Mouse (Mus musculus) mesoderm, embryonic 11.5 days (tissue): ENCODE data around the gene Tspan2.

Source experiments
- DNase-seq: peaks from one replicate; pipeline ENCODE4 v3.0.0-alpha.2; 2012; ENCODE audit warnings: low read depth, low spot score

The Tspan2 gene

DNA sequence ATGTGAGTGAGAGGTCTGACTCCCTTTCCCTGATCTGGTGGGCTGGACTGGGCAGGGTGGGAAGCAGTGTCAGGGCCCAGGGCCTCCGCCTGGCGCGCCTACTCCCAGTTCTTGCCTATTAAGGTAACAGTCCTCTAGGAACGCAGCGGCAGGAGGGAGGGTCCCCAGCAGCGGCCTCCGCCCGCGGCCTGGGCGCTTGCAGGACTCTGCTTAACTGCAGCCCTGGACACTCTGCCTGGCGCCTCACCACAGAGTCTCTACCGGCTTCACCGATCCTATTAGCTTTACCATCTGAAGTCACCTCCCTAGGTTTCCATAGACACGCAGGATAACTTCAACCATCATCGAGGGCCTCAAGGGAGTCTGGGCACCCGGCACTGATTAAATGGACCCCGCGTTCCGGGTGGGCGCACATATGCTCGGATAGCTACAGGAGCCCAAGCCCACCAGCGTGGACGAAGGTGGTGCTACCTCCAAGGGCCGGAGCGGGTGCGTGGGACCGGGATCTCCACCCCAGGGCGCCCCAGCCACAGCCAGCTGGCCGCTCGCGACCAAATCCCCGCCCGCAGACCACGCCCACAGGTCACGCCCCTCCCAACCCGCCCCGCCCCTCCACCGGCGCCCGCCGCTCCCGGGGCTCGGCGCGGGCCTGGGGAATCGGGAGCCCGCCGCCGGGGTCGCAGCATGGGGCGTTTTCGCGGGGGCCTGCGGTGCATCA, at the start of gene Tspan2:
TSS of gene Tspan2 (plus strand) at position 217 of the 718 bp plus-strand sequence.
- DNase-seq: peak; percentile 41

DNA sequence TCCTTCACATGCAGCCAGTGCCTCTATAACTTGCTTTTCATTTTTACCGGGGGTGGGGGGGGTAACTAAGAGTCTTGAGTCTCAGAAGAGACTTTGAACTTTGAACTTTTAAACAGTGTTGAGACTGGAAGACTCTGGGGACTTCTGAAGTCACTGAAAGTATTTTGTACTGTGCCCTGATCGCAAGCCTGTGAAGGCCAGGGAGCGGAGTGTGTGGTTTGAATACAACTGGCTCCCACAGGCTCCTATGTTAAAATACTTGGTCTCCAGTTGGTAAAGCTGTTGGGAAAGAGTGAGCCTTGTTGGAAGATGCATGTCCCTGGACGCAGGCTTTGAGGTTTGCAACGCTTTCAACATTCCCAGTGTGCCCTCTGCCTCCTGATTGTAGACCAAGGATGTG, 47.5 kb upstream of the Tspan2 start:
- DNase-seq: no peak

GRCm38 (mm10) chr3:102687852-102688251, 46.5 kb upstream of the Tspan2 start:
- no peak for DNase-seq

- DNase-seq: peak; percentile 81
Observed at GRCm38 (mm10) chr3:102691802-102692484, 42.4 kb upstream of the Tspan2 start.

- DNase-seq: no peak
Observed at GRCm38 (mm10) chr3:102692758-102693325, 41.5 kb upstream of the Tspan2 start.

- DNase-seq: no peak
Observed at GRCm38 (mm10) chr3:102698127-102698526, 36.2 kb upstream of the Tspan2 start.

- DNase-seq: no peak
Observed at GRCm38 (mm10) chr3:102701303-102701702, 33.0 kb upstream of the Tspan2 start.

DNA sequence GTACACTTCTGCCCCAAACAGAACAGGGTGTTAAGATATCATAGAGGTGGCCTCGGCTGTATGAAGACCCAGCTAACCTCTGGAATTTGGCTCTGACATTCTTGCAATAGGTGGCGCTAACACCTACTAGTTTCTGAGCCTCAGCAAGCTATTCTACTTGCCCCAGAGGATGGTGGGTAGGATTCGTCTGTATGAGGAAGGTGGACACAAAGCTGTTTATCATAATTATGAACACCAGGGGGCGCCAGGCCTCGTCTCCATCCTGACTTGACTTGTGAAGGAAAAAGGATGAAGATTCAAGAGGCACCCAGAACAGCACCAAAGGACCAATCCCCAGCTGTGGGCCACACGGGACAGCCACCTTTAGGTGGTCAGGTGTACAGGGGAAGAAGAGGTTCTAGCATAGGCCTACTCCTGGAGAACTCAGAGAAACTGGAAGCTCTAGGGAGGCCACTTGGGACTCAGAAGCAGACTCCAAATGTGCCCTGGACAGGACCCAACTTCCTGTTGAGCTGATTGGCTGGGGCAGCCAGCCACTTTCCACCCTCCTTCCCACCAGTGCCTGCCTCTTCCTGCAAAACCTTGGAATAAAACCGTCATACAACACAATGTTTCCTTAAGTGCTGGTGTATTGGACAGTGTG, 32.3 kb upstream of the Tspan2 start:
- peak; percentile 59 for DNase-seq

GRCm38 (mm10) chr3:102704001-102704401, 30.3 kb upstream of the Tspan2 start:
- no peak for DNase-seq

- DNase-seq: no peak
Observed at GRCm38 (mm10) chr3:102708599-102708998, 25.7 kb upstream of the Tspan2 start.

DNA sequence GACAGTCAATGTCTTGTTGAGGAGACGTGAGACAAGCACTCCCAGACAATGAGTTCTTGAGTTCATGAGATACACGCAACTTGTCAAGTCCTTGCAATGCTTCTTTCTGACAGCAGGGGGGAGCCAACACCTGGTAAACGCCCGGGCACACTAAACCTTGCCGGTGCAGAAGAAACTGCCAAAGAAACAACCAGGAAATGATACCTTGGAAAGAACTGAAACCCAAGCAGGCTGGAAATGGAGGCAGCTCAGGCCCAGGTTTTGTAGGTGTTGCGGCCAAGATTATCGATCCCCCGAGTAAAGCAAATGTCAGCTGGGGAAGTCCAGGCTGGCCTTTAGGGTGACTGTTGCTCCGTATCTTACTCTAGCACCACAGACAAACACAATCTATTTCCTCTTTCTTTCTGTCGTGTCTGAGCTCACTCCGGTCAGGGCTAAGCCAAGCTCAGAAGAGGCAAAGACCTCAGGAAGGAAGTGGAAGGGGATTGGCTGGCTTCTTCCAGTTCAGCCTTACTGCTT, 19.2 kb upstream of the Tspan2 start:
- peak; percentile 81 for DNase-seq

- DNase-seq: no peak
Observed at GRCm38 (mm10) chr3:102715839-102716238, 18.5 kb upstream of the Tspan2 start.

DNA sequence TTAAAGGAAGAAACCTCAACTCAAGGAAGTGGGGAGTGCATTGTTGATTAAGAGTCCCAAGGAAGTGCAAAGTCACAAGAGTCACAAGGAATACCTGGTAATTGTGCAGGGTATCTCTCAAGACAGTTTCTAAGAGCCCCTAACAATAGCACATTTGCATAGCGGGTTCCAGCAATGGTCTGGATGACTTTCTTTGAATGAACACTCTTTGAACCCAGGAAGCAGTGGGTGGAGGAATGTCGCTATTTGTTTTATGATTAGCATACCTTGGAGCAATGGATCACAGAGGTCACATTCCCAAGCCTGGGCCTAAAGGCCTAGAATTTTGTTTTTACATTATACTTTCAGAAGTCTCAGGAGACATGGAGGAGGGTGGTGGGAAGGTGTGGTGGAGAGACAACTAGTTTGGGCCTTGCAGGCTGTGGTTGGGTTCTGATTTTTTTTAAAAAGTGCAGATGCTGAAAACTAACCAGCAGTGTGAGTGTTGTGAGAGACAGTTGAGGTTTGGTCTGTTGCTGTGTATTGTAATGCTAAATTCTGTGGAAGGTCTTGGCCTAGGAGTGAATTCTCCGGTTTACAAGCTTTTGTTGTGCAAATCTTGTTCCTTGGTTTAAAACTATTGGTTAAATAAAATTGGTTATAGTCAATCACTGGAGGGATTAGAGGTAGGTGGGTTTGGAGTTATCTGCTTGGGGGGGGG, 16.6 kb upstream of the Tspan2 start:
- DNase-seq: no peak

- DNase-seq: no peak
Observed at GRCm38 (mm10) chr3:102723154-102723553, 11.2 kb upstream of the Tspan2 start.

DNA sequence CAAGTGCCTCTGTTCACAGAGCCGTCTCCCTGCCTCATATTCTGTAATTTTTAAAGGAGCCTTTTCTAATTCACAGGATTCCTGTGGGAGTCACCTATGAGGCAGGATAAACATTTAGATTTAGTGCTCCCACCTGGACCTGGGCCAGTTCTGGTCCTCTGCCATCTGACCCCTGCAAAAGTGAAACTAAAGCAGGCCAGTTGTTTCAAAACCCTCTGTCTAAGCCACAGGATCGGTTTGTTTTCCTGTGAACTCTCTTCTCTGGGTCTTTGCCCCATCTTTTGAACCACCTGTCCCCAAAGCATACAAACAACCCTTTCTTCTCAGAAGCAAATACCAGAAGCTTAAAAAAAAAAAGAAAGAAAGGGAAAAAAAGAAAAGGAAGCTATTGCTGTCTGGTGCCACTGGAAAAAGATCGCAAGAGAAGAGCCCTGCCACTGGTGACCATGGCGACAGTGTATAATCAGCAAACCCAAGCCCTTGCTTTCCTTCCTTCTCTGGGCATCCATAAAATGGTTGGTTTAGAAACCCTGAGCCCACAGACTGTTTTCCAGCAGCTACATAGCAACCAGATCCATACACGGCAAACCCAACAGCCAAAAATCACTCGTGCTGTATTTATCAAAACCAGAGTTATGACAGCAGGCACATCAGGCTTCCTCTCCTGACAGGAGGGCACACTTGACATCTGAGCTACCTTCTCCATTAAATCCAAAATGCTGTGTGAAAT, 10.3 kb upstream of the Tspan2 start:
- DNase-seq: no peak

GRCm38 (mm10) chr3:102724798-102725459, 9.4 kb upstream of the Tspan2 start:
- no peak for DNase-seq

GRCm38 (mm10) chr3:102729416-102729815, 4.9 kb upstream of the Tspan2 start:
- DNase-seq: no peak

- no peak for DNase-seq
Observed at GRCm38 (mm10) chr3:102731112-102731511, 3.2 kb upstream of the Tspan2 start.

GRCm38 (mm10) chr3:102732619-102733018, 1.7 kb upstream of the Tspan2 start:
- no peak for DNase-seq

DNA sequence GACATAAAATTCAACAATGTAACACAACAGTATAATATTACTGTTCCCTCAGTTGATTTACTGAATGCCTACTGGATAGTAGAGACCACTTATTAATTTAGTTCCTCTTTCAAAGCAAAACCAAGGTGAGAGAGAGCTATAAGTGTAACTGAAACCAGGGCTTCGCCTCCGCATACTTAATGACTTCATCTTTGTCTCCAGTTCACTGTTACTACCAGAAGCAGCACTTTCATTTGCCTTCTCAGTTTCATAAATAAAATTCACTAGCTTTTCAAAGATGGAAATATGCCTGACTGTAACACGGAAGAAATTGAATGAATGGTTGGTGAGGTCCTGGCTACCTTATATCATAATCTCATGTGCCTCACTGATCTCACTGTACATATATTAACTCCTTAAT, 1.3 kb upstream of the Tspan2 start:
- DNase-seq: no peak
